Mouse (Mus musculus): ENCODE data around the gene Olfr127. TPM values are rescaled to one million over a fixed set of nuclear protein-coding genes. Genes with fewer than 3 reads are reported as not detected.
"Not testable (repeated sequence)": the region's sequence is repeated elsewhere in the genome, so short reads cannot be mapped to it uniquely, and the experiment has no call there.

Olfr127 gene
- not detected in 2 replicates for polyA plus RNA-seq (2011; ENCODE audit: insufficient read length, low read depth, missing spikeins)

DNA sequence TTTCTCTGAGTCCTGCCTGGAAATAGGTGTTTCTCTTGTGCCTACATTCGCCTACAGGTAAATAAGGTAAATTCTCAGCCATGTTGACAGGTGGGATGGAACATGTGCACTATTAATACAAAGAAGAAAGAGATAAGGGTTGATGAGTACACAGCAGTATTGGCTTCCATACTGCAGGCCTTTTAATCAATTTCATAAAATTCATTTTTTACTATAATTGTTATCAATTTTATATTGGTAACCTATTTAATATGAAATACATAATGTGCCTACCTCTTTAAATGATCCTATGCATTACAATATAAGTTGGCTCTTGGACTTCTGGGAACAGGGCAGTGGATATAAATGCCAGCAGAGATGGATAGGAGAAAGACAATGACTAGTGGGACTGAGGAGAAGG lies at the start of gene Olfr127:
Gene Olfr127, plus strand, starts transcription at position 301 of the 400 bp plus-strand sequence.
- no peaks in the 10 kb centered on the region for H3K4me1 ChIP-seq (ENCODE audit: control insufficient read depth, insufficient read depth, low read length)
- H3K27ac ChIP-seq (ENCODE audit: insufficient read depth, low read length), result no peak within 1 kb of the TSS
- H3K4me3 ChIP-seq (ENCODE audit: insufficient read depth, low read length), result no peak within 1 kb of the TSS
- no peak for TF ChIP-seq POLR2A (IDR thresholded peaks at IDR 0.05; ENCODE audit: low read depth, low read length)
- no peak for TF ChIP-seq CTCF (IDR thresholded peaks at IDR 0.05; ENCODE audit: borderline replicate concordance, insufficient read depth, low read length)

DNA sequence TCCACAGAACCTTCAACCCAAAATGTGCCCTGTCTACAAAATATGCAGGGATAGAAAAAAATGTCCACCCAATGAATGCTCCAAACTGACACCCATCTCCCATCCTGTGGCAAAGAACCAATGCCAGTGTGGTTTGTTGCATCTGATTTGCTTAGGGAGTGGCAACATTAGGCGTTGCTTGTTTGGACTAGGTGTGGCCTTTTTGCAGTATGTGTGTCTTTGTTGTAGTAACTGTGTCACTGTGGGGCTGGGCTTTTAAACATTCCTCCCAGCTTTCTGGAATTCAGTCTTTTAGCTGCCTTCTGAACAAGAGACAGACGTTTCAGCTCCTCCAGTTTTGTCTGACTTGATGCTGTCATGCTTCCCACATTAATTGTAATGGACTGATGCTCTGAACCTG lies 36.3 kb upstream of the Olfr127 start:
- no peak overlapping the region for H3K4me3 ChIP-seq (ENCODE audit: insufficient read depth, low read length)
- no peaks in the 10 kb centered on the region for H3K4me1 ChIP-seq (ENCODE audit: control insufficient read depth, insufficient read depth, low read length)
- no peak overlapping the region for H3K27ac ChIP-seq (ENCODE audit: insufficient read depth, low read length)
- no peak for TF ChIP-seq POLR2A (IDR thresholded peaks at IDR 0.05; ENCODE audit: low read depth, low read length)

DNA sequence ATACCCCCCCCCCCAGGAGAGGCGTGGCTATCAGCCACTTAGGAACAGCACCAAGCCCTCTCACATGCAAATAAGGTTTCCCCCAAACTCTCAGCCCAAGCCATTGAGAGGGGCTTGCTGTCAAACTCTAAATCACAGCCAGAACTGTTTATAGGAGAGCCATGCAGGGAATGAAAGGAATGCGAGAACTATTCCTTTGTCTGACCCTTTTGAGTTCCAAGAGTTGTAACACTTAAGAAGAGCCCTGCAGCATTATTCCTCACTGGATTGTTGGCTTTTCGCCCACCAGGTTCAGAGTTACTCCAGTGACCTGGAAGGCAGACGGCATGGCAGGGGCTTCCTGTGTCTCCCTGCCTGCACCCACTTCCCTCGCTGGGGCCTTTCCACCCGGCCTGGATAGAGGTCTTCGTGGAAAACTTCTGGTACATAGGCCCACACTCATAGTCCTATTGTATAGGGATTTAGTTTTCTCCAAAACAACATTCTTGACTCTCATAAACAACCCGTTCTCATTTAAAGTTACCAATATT lies 30.5 kb upstream of the Olfr127 start:
- no peaks in the 10 kb centered on the region for H3K4me1 ChIP-seq (ENCODE audit: control insufficient read depth, insufficient read depth, low read length)
- TF ChIP-seq CTCF (IDR thresholded peaks at IDR 0.05; ENCODE audit: borderline replicate concordance, insufficient read depth, low read length), result no peak
- no peak overlapping the region for H3K4me3 ChIP-seq (ENCODE audit: insufficient read depth, low read length)
- no peak overlapping the region for H3K27ac ChIP-seq (ENCODE audit: insufficient read depth, low read length)

DNA sequence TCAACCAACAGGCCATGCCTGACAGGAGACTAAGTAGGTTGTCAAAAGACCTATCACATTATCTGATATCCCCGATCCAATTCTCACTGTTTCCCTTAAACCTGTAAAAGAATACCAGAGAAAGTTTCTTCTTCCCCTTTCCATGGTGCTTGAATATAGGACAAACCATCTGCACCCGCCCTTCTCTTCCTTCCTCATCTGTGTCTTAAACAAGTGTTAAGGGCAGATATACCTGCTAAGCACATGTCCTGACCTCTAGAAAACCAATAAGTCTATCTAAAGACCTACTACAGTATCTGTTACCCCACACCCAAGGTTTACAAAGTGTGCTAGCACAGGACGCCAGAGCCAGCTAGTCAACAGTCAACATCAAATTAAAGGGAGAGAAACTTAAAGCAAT lies 26.4 kb upstream of the Olfr127 start:
- TF ChIP-seq POLR2A (IDR thresholded peaks at IDR 0.05; ENCODE audit: low read depth, low read length) (no peak), CTCF (IDR thresholded peaks at IDR 0.05; ENCODE audit: borderline replicate concordance, insufficient read depth, low read length) (no peak)
- H3K4me3 ChIP-seq (ENCODE audit: insufficient read depth, low read length), result no peak overlapping the region
- H3K27ac ChIP-seq (ENCODE audit: insufficient read depth, low read length), result no peak overlapping the region
- H3K4me1 ChIP-seq (ENCODE audit: control insufficient read depth, insufficient read depth, low read length), result no peaks in the 10 kb centered on the region

DNA sequence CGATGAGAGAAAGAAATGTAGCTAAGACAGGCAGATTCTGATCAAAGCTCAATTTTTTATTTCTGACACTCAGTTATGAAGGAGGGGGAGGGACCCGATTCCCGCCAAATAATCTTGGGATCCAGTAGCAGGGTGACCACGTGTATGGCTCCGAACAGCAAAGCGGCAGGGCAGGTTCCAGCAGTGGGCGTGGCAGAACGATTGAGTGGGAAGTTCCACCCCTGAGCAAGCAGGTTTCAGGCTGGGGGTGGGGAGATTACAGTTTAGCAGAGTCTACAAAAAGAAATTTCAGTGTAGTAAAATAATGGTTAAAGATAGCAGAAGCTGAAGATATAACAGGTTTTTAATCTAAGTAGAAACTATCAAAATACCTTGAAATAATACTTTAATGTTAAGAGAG lies 6.6 kb downstream of the Olfr127 start:
- not testable (repeated sequence) for H3K4me3 ChIP-seq (ENCODE audit: insufficient read depth, low read length)

DNA sequence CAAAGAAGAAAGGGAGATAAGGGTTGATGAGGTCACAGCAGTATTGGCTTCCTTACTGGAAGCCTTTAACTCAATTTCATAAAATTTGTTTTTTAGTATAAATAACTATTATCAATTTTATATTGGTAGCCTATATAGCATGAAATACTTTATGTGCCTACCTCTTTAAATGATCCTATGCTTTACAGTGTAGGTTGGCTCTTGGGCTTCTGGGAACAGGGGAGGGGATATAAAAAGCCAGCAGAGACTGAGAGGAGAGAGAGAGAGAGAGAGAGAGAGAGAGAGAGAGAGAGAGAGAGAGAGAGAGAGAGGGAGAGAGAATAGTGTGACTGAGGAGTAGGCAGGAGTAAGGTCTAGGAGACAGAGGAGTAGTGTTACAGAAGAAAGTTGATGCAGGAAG lies 20.0 kb downstream of the Olfr127 start, which contains the start of gene Olfr128:
Gene Olfr128, plus strand, starts transcription at position 301 of the 400 bp plus-strand sequence.
- no peak for TF ChIP-seq POLR2A (IDR thresholded peaks at IDR 0.05; ENCODE audit: low read depth, low read length)
- TF ChIP-seq CTCF (IDR thresholded peaks at IDR 0.05; ENCODE audit: borderline replicate concordance, insufficient read depth, low read length), result no peak
- no peaks in the 10 kb centered on the region for H3K4me1 ChIP-seq (ENCODE audit: control insufficient read depth, insufficient read depth, low read length)
- no peak within 1 kb of the TSS for H3K27ac ChIP-seq (ENCODE audit: insufficient read depth, low read length)
- H3K4me3 ChIP-seq (ENCODE audit: insufficient read depth, low read length), result no peak within 1 kb of the TSS

More for the DNA sequence above, 6.6 kb downstream of the Olfr127 start:
- not testable (repeated sequence) for H3K27ac ChIP-seq (ENCODE audit: insufficient read depth, low read length); H3K4me1 ChIP-seq (ENCODE audit: control insufficient read depth, insufficient read depth, low read length)

DNA sequence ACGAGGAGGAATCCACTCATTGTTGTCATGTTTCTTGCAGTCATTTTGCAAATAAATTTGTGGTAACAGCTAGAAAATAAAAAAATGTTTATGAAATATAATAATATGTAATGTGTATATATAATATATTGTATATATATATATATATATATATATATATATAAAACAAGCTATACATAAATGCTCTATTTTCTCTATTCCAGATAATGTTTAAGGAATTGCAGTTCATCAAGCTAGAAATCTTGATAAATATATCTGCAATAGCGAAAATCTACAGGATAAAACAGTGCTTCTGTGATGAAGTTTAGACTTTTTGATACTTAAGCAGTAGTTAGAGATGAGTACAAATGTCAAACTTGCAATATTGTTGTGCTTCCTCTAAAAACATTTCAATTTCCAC lies 52.7 kb downstream of the Olfr127 start, which contains the start of gene Olfr761:
Gene Olfr761, minus strand, starts transcription at position 101 of the 400 bp plus-strand sequence.
- H3K4me1 ChIP-seq (ENCODE audit: control insufficient read depth, insufficient read depth, low read length), result no peaks in the 10 kb centered on the region
- TF ChIP-seq CTCF (IDR thresholded peaks at IDR 0.05; ENCODE audit: borderline replicate concordance, insufficient read depth, low read length) (no peak), POLR2A (IDR thresholded peaks at IDR 0.05; ENCODE audit: low read depth, low read length) (no peak)
- H3K4me3 ChIP-seq (ENCODE audit: insufficient read depth, low read length), result no peak within 1 kb of the TSS
- no peak within 1 kb of the TSS for H3K27ac ChIP-seq (ENCODE audit: insufficient read depth, low read length)

Other genes with a start within 250 kb of the Olfr127 start
- gene Olfr117, start 236.7 kb upstream of the Olfr127 start, polyA plus RNA-seq (2011; ENCODE audit: insufficient read length, low read depth, missing spikeins), result not detected in 2 replicates
- not detected in 2 replicates for gene Olfr118, start 233.4 kb upstream of the Olfr127 start, polyA plus RNA-seq (2011; ENCODE audit: insufficient read length, low read depth, missing spikeins)
- gene Olfr119, start 203.9 kb upstream of the Olfr127 start, polyA plus RNA-seq (2011; ENCODE audit: insufficient read length, low read depth, missing spikeins), result not detected in 2 replicates
- not detected in 2 replicates for gene Olfr120, start 178.6 kb upstream of the Olfr127 start, polyA plus RNA-seq (2011; ENCODE audit: insufficient read length, low read depth, missing spikeins)
- gene Olfr121, start 151.6 kb upstream of the Olfr127 start, polyA plus RNA-seq (2011; ENCODE audit: insufficient read length, low read depth, missing spikeins), result not detected in 2 replicates
- not detected in 2 replicates for gene Olfr122, start 131.8 kb upstream of the Olfr127 start, polyA plus RNA-seq (2011; ENCODE audit: insufficient read length, low read depth, missing spikeins)
- not detected in 2 replicates for gene Olfr123, start 106.9 kb upstream of the Olfr127 start, polyA plus RNA-seq (2011; ENCODE audit: insufficient read length, low read depth, missing spikeins)
- not detected in 2 replicates for gene Olfr124, start 100.5 kb upstream of the Olfr127 start, polyA plus RNA-seq (2011; ENCODE audit: insufficient read length, low read depth, missing spikeins)
- not detected in 2 replicates for gene Olfr125, start 67.5 kb upstream of the Olfr127 start, polyA plus RNA-seq (2011; ENCODE audit: insufficient read length, low read depth, missing spikeins)
- not detected in 2 replicates for gene Olfr126, start 53.0 kb upstream of the Olfr127 start, polyA plus RNA-seq (2011; ENCODE audit: insufficient read length, low read depth, missing spikeins)
- not detected in 2 replicates for gene Olfr128, start 20.1 kb downstream of the Olfr127 start, polyA plus RNA-seq (2011; ENCODE audit: insufficient read length, low read depth, missing spikeins)
- gene Olfr761, start 52.6 kb downstream of the Olfr127 start, polyA plus RNA-seq (2011; ENCODE audit: insufficient read length, low read depth, missing spikeins), result not detected in 2 replicates
- 0.16 TPM in 1 of 2 replicates, not detected in the other for gene Olfr129, start 159.6 kb downstream of the Olfr127 start, polyA plus RNA-seq (2011; ENCODE audit: insufficient read length, low read depth, missing spikeins)
- gene Olfr130, start 163.5 kb downstream of the Olfr127 start, polyA plus RNA-seq (2011; ENCODE audit: insufficient read length, low read depth, missing spikeins), result not detected in 2 replicates
- gene Olfr131, start 188.3 kb downstream of the Olfr127 start, polyA plus RNA-seq (2011; ENCODE audit: insufficient read length, low read depth, missing spikeins), result not detected in 2 replicates
- gene Olfr132, start 234.1 kb downstream of the Olfr127 start, polyA plus RNA-seq (2011; ENCODE audit: insufficient read length, low read depth, missing spikeins), result not detected in 2 replicates
- gene Olfr133, start 244.8 kb downstream of the Olfr127 start, polyA plus RNA-seq (2011; ENCODE audit: insufficient read length, low read depth, missing spikeins), result not detected in 2 replicates